Mouse (Mus musculus) adrenal gland, adult 2 months (tissue): ENCODE data around the gene Akr1d1. TPM values are rescaled to one million over a fixed set of nuclear protein-coding genes. Genes with fewer than 3 reads are reported as not detected.

Experiments
- DNase-seq: peaks from one replicate; pipeline ENCODE4 v3.0.0; 2021
- polyA plus RNA-seq: library from polyadenylated mRNA; depleted of rRNA; stranded (reverse); fragments of >200 nt; gene quantifications from 2 replicates; pipeline ENCODE4 v1.2.3, GENCODE M21; 2012
- total RNA-seq, 2 experiments: library from RNA; stranded (reverse); gene quantifications; 2 replicates each; pipeline ENCODE4 v1.2.3; 2021

Gene Akr1d1
- total and polyA plus RNA-seq, 3 experiments: 0.35 to 2,407 (median 163) TPM

GRCm38 (mm10) chr6:37567363-37567762 is 37.4 kb downstream of the Akr1d1 start:
- DNase-seq: peak; percentile 66

- no peak for DNase-seq
These were observed 42.0 kb downstream of the Akr1d1 start for GRCm38 (mm10) chr6:37571939-37572338.

DNA sequence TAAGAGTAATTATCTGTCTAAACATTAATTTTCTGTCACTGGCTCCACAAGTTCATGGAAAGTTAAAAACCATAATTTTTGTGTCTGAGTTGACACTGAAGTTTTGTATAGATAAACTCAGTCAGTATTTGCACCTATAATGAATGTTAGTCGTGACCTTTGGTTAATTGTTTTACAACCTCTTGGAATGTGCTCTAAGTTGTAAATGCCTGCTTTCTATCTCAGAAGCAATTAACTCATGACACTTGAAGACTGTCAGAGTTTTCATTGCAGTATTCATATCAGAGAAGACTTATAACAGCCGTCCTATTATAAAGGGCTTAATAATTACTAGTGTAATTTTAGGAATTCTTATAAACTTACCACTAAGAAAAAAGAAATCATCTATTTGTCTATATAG is 43.0 kb downstream of the Akr1d1 start:
- DNase-seq: no peak

DNA sequence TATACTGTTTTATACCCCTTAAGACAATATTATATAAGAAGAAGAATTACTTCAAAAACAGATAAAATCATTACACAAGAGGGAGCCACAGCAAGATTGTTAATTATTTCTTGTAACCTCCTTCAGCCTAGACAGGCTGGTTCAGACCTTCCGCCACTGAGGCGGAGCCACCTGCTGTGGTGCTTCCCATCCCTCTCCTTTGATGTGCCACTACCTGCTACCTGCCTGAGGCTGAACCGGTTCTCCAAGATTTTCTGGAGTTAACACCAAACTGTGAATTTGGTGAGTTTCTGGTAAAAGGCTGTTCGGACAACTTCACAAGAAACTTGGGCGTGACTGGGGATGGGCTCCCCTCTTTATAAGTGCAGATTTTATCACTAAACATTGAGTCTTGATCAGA is 50.5 kb downstream of the Akr1d1 start:
- no peak for DNase-seq

- DNase-seq: peak; percentile 79
These were observed 59.5 kb downstream of the Akr1d1 start for GRCm38 (mm10) chr6:37589340-37589962.

- DNase-seq: no peak
These were observed 60.8 kb downstream of the Akr1d1 start for GRCm38 (mm10) chr6:37590800-37591199.

DNA sequence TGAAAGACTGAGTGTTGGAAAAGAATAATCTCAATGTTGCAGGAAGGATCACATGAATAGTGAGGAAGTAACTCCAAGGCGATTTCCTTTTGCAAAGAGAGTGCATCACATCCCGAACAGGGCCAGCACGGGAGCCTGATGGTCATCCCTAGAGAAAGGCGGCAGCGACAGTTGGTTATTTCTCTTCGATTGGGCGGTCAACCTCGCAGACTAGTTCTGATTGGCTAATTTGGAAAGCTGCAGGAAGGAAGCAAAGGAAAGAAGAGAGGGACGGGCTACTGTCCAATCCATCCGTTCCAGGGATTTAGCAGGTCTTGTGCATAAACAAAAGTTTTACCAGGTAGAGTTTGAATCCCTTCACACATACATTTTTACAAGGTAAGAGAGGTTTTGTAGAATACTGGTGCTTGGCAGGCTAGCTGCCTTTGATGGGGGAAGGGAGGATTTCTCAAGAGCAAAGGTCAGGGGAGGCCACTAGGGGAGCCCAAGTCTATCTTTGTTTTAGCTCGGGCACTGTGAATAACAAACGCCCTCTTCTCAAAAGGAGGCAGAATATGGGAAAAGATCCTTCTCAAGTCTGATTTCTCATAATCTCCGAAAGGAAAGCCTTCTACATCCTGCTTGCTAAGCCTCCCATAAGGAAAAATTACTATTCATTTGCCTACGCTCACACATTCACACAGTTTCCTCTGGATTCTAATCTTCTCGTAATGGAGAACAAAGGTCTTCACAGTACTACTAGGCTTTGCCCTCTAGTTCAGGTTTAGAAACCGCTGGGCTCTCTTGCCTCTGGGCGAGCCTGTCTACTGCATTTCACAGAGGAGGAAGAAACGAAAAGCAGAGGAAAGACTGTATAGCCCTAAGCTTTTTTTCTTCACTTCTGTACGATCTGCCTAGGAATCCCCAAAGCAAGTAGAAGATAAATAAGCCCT is 62.4 kb downstream of the Akr1d1 start:
- DNase-seq: peak; percentile 43

DNA sequence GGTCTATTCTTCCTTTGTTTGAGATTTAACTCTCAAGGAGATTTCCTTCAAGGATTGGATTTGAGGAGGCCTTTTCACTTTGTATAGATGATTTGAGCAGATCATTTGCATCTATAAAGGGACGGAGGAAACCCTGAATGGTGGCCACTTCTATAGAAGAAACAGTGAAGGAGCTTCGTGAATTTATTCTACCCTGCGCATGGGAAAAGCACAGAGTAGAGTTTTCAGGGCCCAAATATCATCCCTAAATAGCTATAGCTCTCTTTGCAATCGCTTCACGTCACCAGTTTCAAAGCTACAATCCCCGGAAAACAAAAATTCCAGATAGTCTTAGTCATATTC is 63.0 kb downstream of the Akr1d1 start:
- DNase-seq: no peak

DNA sequence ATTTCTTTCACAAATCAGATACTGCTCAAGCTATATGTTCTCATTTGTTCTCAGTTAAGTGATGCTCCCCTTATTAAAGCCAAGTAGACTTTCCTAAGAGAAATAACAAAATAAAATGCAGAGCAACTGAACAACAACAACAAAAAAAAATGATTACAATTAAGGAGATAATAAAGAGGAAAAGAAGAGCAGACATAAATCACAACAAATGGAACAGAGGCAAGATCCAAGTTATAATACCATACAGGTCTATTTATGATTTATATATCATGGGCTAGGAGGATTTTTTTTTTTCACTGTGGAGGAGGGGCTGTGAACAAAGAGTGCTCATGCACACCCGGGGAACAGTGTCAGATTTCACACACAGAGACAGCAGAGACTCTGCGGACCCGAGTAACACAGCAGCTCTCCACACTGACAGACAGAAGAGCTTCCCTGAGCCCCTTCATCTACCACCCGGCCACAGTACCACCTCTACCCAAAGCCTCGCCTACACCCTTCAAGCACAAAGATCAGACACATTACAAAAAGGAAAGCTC is 63.6 kb downstream of the Akr1d1 start:
- DNase-seq: no peak

DNA sequence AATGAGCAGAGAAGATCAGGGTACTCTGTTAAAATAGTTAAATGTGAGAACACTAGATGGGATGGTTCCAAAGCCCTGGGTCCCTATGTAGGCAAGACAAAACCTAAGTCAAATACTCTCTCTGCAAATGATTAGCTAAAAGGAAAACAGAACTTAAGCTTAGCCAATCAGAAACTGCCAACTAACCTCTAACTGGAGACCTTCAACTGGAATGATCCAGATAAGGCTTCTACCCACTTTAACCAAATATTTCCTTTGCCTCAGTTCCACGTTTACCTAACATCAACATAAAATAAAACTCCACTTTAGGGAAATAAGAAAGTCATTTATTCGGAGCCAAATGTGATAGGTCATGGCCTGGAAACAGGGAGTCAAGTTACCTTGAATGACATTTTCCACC is 67.1 kb downstream of the Akr1d1 start:
- DNase-seq: no peak

GRCm38 (mm10) chr6:37598033-37598432 is 68.1 kb downstream of the Akr1d1 start:
- DNase-seq: no peak

GRCm38 (mm10) chr6:37600976-37601498 is 71.1 kb downstream of the Akr1d1 start:
- no peak for DNase-seq

GRCm38 (mm10) chr6:37602857-37603765 is 73.1 kb downstream of the Akr1d1 start:
- DNase-seq: no peak

- DNase-seq: no peak
These were observed 74.4 kb downstream of the Akr1d1 start for GRCm38 (mm10) chr6:37604178-37604883.

- no peak for DNase-seq
These were observed 74.9 kb downstream of the Akr1d1 start for GRCm38 (mm10) chr6:37604884-37605269.

- no peak for DNase-seq
These were observed 77.7 kb downstream of the Akr1d1 start for GRCm38 (mm10) chr6:37607511-37608289.

DNA sequence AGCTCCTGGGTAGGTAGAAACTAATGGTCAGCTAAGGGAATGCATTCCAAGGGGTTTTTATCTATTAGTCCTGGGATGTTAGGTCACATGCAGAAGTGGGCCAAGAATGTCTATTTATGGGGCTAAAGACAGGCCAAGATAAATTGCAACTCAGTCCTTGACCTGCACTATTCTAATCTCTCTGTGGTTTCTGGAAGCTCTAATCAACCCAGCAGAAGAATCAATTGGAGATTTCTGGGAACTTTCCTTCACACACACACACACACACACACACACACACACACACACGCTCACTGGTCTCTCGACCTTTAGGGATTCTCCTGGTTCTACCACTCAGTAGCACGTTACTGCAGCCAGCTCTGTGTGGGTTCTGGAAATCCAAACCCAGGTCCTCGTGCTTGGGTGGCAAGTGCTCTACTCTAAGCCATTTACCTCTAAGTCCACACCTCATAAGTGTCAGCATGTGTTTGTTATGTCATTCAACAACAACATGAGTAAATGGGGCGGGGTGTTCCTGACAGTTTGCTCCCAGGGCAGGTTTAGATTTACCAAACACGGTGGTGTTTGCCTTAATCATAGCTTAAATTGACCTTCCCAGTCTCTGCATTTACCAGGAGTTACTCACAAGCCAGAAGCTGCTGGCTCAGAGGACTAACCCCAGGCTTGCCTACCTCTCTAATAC is 82.8 kb downstream of the Akr1d1 start:
- DNase-seq: peak; percentile 35

DNA sequence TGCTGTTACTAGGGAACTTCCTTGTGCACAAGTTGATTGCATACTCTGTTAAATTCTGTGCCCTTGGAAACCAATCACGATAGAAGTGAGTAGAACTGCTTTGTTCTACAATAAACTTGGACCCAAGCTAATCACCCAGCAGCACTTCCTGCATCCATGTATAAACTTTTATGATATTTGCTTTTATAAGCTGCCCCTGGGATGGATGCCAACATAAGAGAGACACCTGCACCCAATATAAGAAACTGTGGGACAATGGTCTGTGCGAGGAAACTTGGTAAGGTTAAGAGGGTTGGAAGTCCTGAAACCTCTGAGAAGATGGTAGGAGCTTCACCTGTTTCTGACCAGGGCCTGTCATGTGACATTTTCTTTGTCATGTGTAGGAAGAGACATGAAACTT is 85.5 kb downstream of the Akr1d1 start:
- DNase-seq: no peak

DNA sequence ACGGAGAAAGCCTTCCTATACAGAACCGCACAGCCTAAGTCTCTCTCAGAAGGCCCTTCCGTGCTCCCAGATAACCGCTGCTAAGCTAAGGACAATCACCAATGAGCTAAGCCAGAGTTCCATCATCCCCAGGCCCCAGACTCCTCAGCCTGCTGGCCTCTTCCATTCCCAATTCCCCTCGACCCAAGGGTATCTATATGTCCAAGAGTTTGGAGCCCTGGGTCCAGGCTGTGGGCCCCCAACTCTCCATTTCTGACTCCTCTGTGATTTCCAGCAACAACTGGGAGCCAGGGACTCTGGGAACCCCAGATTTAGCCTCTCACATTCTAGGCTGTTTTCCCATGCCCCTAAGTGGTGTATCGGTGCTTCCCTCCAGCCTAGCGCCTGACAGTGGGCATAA is 86.2 kb downstream of the Akr1d1 start:
- no peak for DNase-seq
